Mouse (Mus musculus): ENCODE results near the gene 4930442H23Rik.
A peak's percentile ranks its signal among the peaks of the same experiment; 100 is the strongest.

The 4930442H23Rik gene

GRCm38 (mm10) chr10:81193991-81194774 lies 10.5 kb upstream of the 4930442H23Rik start:
- peaks cover 16% of the 10 kb centered on the region for H3K36me3 ChIP-seq (ENCODE audit: insufficient read depth, low read length)
- H3K4me3 ChIP-seq (replicated peaks; ENCODE audit: low read length), result peak overlapping the region; percentile 41; the same call in 1 of the 2 replicates
- TF ChIP-seq POU5F1 (IDR thresholded peaks at IDR 0.05; ENCODE audit: borderline replicate concordance, low read length), result no peak
- TF ChIP-seq CTCF (conservative IDR thresholded peaks at IDR 0.05; ENCODE audit: low read length), result no peak
- TF ChIP-seq NANOG (IDR thresholded peaks at IDR 0.05; ENCODE audit: borderline replicate concordance, low read length), result no peak
- peaks cover 52% of the 10 kb centered on the region for H3K4me1 ChIP-seq (replicated peaks; ENCODE audit: low read depth, low read length)
- no peaks in the 10 kb centered on the region for H3K9me3 ChIP-seq (ENCODE audit: low read length)
- peaks cover 36% of the 10 kb centered on the region for H3K27me3 ChIP-seq (ENCODE audit: insufficient read depth, low read length)

GRCm38 (mm10) chr10:81192968-81193501 lies 9.4 kb upstream of the 4930442H23Rik start:
- H3K27me3 ChIP-seq (ENCODE audit: insufficient read depth, low read length), result peaks cover 29% of the 10 kb centered on the region
- no peaks in the 10 kb centered on the region for H3K9me3 ChIP-seq (ENCODE audit: low read length)
- TF ChIP-seq POU5F1 (IDR thresholded peaks at IDR 0.05; ENCODE audit: borderline replicate concordance, low read length) (no peak), NANOG (IDR thresholded peaks at IDR 0.05; ENCODE audit: borderline replicate concordance, low read length) (no peak), CTCF (conservative IDR thresholded peaks at IDR 0.05; ENCODE audit: low read length) (no peak)
- H3K36me3 ChIP-seq (ENCODE audit: insufficient read depth, low read length), result peaks cover 23% of the 10 kb centered on the region
- peak overlapping the region; percentile 80 for H3K4me3 ChIP-seq (replicated peaks; ENCODE audit: low read length)
- peaks cover 60% of the 10 kb centered on the region for H3K4me1 ChIP-seq (replicated peaks; ENCODE audit: low read depth, low read length)

- TF ChIP-seq POU5F1 (IDR thresholded peaks at IDR 0.05; ENCODE audit: borderline replicate concordance, low read length) (no peak), NANOG (IDR thresholded peaks at IDR 0.05; ENCODE audit: borderline replicate concordance, low read length) (no peak), CTCF (conservative IDR thresholded peaks at IDR 0.05; ENCODE audit: low read length) (no peak)
- Histone ChIP-seq H3K27me3 (ENCODE audit: insufficient read depth, low read length) (peaks cover 28% of the 10 kb centered on the region), H3K4me1 (replicated peaks; ENCODE audit: low read depth, low read length) (peaks cover 66% of the 10 kb centered on the region), H3K36me3 (ENCODE audit: insufficient read depth, low read length) (peaks cover 29% of the 10 kb centered on the region), H3K4me3 (replicated peaks; ENCODE audit: low read length) (peak overlapping the region; percentile 80), H3K9me3 (ENCODE audit: low read length) (no peaks in the 10 kb centered on the region)
These were observed 8.8 kb upstream of the 4930442H23Rik start for GRCm38 (mm10) chr10:81192270-81192967.

GRCm38 (mm10) chr10:81191342-81191982 lies 7.8 kb upstream of the 4930442H23Rik start:
- Histone ChIP-seq H3K36me3 (ENCODE audit: insufficient read depth, low read length) (peaks cover 39% of the 10 kb centered on the region), H3K27me3 (ENCODE audit: insufficient read depth, low read length) (peaks cover 21% of the 10 kb centered on the region), H3K4me3 (replicated peaks; ENCODE audit: low read length) (peak overlapping the region; percentile 80), H3K9me3 (ENCODE audit: low read length) (no peaks in the 10 kb centered on the region), H3K4me1 (replicated peaks; ENCODE audit: low read depth, low read length) (peaks cover 72% of the 10 kb centered on the region)
- TF ChIP-seq CTCF (conservative IDR thresholded peaks at IDR 0.05; ENCODE audit: low read length) (no peak), POU5F1 (IDR thresholded peaks at IDR 0.05; ENCODE audit: borderline replicate concordance, low read length) (no peak), NANOG (IDR thresholded peaks at IDR 0.05; ENCODE audit: borderline replicate concordance, low read length) (no peak)

GRCm38 (mm10) chr10:81190912-81191321 lies 7.3 kb upstream of the 4930442H23Rik start:
- peaks cover 72% of the 10 kb centered on the region for H3K4me1 ChIP-seq (replicated peaks; ENCODE audit: low read depth, low read length)
- H3K9me3 ChIP-seq (ENCODE audit: low read length), result no peaks in the 10 kb centered on the region
- H3K4me3 ChIP-seq (replicated peaks; ENCODE audit: low read length), result peak overlapping the region; percentile 80
- TF ChIP-seq POU5F1 (IDR thresholded peaks at IDR 0.05; ENCODE audit: borderline replicate concordance, low read length) (no peak), CTCF (conservative IDR thresholded peaks at IDR 0.05; ENCODE audit: low read length) (no peak; the same call in 1 of the 2 replicates), NANOG (IDR thresholded peaks at IDR 0.05; ENCODE audit: borderline replicate concordance, low read length) (no peak)
- H3K36me3 ChIP-seq (ENCODE audit: insufficient read depth, low read length), result peaks cover 42% of the 10 kb centered on the region
- H3K27me3 ChIP-seq (ENCODE audit: insufficient read depth, low read length), result peaks cover 15% of the 10 kb centered on the region

- Histone ChIP-seq H3K27me3 (ENCODE audit: insufficient read depth, low read length) (peaks cover 10% of the 10 kb centered on the region), H3K9me3 (ENCODE audit: low read length) (no peaks in the 10 kb centered on the region), H3K4me3 (replicated peaks; ENCODE audit: low read length) (peak overlapping the region; percentile 80), H3K36me3 (ENCODE audit: insufficient read depth, low read length) (peaks cover 46% of the 10 kb centered on the region), H3K4me1 (replicated peaks; ENCODE audit: low read depth, low read length) (peaks cover 74% of the 10 kb centered on the region)
- TF ChIP-seq NANOG (IDR thresholded peaks at IDR 0.05; ENCODE audit: borderline replicate concordance, low read length) (no peak), CTCF (conservative IDR thresholded peaks at IDR 0.05; ENCODE audit: low read length) (peak; percentile 50; the same call in 1 of the 2 replicates), POU5F1 (IDR thresholded peaks at IDR 0.05; ENCODE audit: borderline replicate concordance, low read length) (no peak)
These were observed 6.7 kb upstream of the 4930442H23Rik start for GRCm38 (mm10) chr10:81190236-81190911.

- Histone ChIP-seq H3K27me3 (ENCODE audit: insufficient read depth, low read length) (peaks cover 4% of the 10 kb centered on the region), H3K36me3 (ENCODE audit: insufficient read depth, low read length) (peaks cover 52% of the 10 kb centered on the region), H3K9me3 (ENCODE audit: low read length) (no peaks in the 10 kb centered on the region), H3K4me3 (replicated peaks; ENCODE audit: low read length) (peak overlapping the region; percentile 80), H3K4me1 (replicated peaks; ENCODE audit: low read depth, low read length) (peaks cover 74% of the 10 kb centered on the region)
- TF ChIP-seq NANOG (IDR thresholded peaks at IDR 0.05; ENCODE audit: borderline replicate concordance, low read length) (no peak), POU5F1 (IDR thresholded peaks at IDR 0.05; ENCODE audit: borderline replicate concordance, low read length) (no peak), CTCF (conservative IDR thresholded peaks at IDR 0.05; ENCODE audit: low read length) (no peak)
These were observed 6.2 kb upstream of the 4930442H23Rik start for GRCm38 (mm10) chr10:81189821-81190220.
